Mouse (Mus musculus): ENCODE results near the gene Nudc. TPM values are rescaled to one million over a fixed set of nuclear protein-coding genes. Genes with fewer than 3 reads are reported as not detected.

Gene Nudc
- polyA plus RNA-seq, 1 experiment from 2014 or later = 93.7 TPM

DNA sequence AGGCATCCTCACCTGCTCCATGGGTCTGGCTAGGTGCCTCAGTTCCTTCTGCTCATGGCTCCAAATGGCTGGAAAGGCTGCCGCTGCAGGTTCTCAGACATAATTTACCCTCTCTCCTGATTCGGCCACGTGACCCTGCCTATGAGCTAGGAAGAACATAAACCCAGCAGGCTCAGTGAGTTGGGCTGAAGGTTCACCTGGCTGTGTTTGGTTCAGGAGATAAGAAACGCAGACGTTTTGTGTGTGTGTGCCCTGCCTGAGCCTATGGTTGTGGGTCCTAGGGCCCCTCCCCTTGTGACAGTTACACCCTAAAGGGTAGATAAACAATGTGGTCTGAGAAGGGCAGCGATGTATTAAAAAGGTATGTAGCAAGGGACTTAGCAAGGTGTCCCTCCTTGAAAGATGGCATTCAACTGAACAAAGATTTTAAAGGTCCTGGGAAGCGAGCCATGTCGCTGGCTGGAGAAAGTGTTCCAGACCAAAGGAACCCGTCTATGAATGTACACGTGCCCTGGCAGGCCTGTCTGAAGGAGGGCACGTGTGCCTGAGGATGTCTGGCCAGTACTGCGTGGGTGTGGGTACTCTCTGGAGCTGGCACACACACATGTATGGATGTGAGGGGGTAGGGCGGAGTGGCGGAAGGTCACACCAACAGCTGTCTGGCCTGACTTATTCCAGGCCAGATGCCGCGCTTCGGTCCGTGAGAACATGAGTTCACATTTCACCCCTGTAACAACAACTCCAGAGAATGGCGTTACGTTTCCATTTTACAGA lies 57.0 kb downstream of the Nudc start:
- peaks cover 24% of the 10 kb centered on the region for H3K4me1 ChIP-seq (ENCODE audit: control insufficient read depth, low read depth, low read length)
- no peak overlapping the region for H3K27ac ChIP-seq (ENCODE audit: low read length)
- H3K9ac ChIP-seq (ENCODE audit: low read depth, low read length) = no peak overlapping the region
- peak; percentile 75 for ATAC-seq (ENCODE audit: low read depth)
- no peaks in the 10 kb centered on the region for H3K36me3 ChIP-seq (ENCODE audit: control insufficient read depth, insufficient read depth)
- no peaks in the 10 kb centered on the region for H3K9me3 ChIP-seq (replicated peaks; ENCODE audit: control insufficient read depth, low read length)
- no peak overlapping the region for H3K4me2 ChIP-seq (ENCODE audit: low read depth, low read length)
- no peak overlapping the region for H3K4me3 ChIP-seq (ENCODE audit: low read depth, low read length)
- WGBS (ENCODE audit: insufficient replicate concordance) = 60% methylated on average over 20 of the region's 20 CpGs
- peaks cover 13% of the 10 kb centered on the region for H3K27me3 ChIP-seq (ENCODE audit: control insufficient read depth, insufficient read depth, low read depth, low read length)

- H3K4me3 ChIP-seq (ENCODE audit: low read depth, low read length) = no peak overlapping the region
- H3K9me3 ChIP-seq (replicated peaks; ENCODE audit: control insufficient read depth, low read length) = no peaks in the 10 kb centered on the region
- H3K27ac ChIP-seq (ENCODE audit: low read length) = no peak overlapping the region
- H3K27me3 ChIP-seq (ENCODE audit: control insufficient read depth, insufficient read depth, low read depth, low read length) = peaks cover 23% of the 10 kb centered on the region
- H3K4me2 ChIP-seq (ENCODE audit: low read depth, low read length) = no peak overlapping the region
- H3K36me3 ChIP-seq (ENCODE audit: control insufficient read depth, insufficient read depth) = no peaks in the 10 kb centered on the region
- H3K9ac ChIP-seq (ENCODE audit: low read depth, low read length) = no peak overlapping the region
- no peak for ATAC-seq (ENCODE audit: low read depth)
- H3K4me1 ChIP-seq (ENCODE audit: control insufficient read depth, low read depth, low read length) = peaks cover 19% of the 10 kb centered on the region
- WGBS (ENCODE audit: insufficient replicate concordance) = 84% methylated on average over 26 of the region's 26 CpGs
These were observed 59.0 kb downstream of the Nudc start for GRCm38 (mm10) chr4:133486673-133487357.

- no peaks in the 10 kb centered on the region for H3K9me3 ChIP-seq (replicated peaks; ENCODE audit: control insufficient read depth, low read length)
- 77% methylated on average over 28 of the region's 28 CpGs for WGBS (ENCODE audit: insufficient replicate concordance)
- peaks cover 33% of the 10 kb centered on the region for H3K27me3 ChIP-seq (ENCODE audit: control insufficient read depth, insufficient read depth, low read depth, low read length)
- H3K27ac ChIP-seq (ENCODE audit: low read length) = no peak overlapping the region
- H3K9ac ChIP-seq (ENCODE audit: low read depth, low read length) = no peak overlapping the region
- no peaks in the 10 kb centered on the region for H3K36me3 ChIP-seq (ENCODE audit: control insufficient read depth, insufficient read depth)
- H3K4me2 ChIP-seq (ENCODE audit: low read depth, low read length) = no peak overlapping the region
- peaks cover 16% of the 10 kb centered on the region for H3K4me1 ChIP-seq (ENCODE audit: control insufficient read depth, low read depth, low read length)
- no peak overlapping the region for H3K4me3 ChIP-seq (ENCODE audit: low read depth, low read length)
- ATAC-seq (ENCODE audit: low read depth) = no peak
These were observed 59.9 kb downstream of the Nudc start for GRCm38 (mm10) chr4:133485691-133486425.

DNA sequence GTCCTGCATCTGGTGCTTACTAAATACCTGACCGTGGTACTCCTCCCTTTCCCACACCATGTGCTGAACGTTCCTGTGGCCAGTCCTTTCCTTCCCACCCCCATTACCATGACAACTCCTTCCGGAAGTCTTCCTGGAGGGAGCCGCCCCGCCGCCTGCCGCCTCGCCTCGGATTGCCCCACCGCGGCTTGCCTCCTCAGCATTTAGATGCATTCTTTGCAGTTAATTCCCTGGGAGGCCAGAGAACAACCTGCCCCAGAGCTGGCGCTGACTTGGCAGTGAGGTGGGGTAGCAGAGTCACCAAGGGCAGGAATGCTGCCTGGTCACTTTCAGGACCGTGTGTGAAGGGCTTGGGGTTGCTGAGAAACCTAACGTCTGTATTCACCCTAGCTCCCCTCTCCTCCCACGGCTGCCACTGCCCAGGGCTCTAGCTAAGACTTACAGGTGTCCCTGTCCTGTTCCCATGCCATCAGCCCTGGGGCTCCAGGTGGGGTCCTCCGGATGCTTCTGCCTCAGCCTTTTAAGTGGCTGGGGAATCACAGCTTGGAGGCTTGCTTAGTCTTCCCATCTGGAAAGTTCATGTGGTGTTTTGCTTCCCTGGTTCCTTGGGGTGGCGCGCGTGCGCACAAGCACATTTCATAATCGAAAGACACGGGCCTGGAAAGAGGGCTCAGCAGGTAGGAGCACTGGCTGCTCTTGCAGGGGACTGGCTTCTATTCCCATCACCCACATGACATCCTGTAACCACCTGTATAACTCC lies 61.4 kb downstream of the Nudc start:
- Histone ChIP-seq H3K36me3 (ENCODE audit: control insufficient read depth, insufficient read depth) (no peaks in the 10 kb centered on the region), H3K9ac (ENCODE audit: low read depth, low read length) (no peak overlapping the region), H3K4me1 (ENCODE audit: control insufficient read depth, low read depth, low read length) (peaks cover 21% of the 10 kb centered on the region), H3K4me3 (ENCODE audit: low read depth, low read length) (no peak overlapping the region), H3K4me2 (ENCODE audit: low read depth, low read length) (no peak overlapping the region), H3K9me3 (replicated peaks; ENCODE audit: control insufficient read depth, low read length) (no peaks in the 10 kb centered on the region), H3K27me3 (ENCODE audit: control insufficient read depth, insufficient read depth, low read depth, low read length) (peaks cover 45% of the 10 kb centered on the region), H3K27ac (ENCODE audit: low read length) (no peak overlapping the region)
- WGBS (ENCODE audit: insufficient replicate concordance) = 10% methylated on average over 22 of the region's 22 CpGs
- no peak for ATAC-seq (ENCODE audit: low read depth)

Small RNA genes within 50 kb of the gene (microRNA-seq; reads per million reads assigned to microRNA genes)
- not detected for gene Gm23158

Other genes starting within 250 kb of the Nudc start
- 6.2 and 8.1 TPM in 2 replicates for gene Wdtc1, start 192.5 kb downstream of the Nudc start, polyA plus RNA-seq (2015; fragmentation: Nextera tagmentation; extraction: Ambion mirVana)
- gene Slc9a1, start 176.3 kb downstream of the Nudc start, polyA plus RNA-seq (2015; fragmentation: Nextera tagmentation; extraction: Ambion mirVana) = 2.9 and 3.3 TPM in 2 replicates
- gene Tent5b, start 65.9 kb downstream of the Nudc start, polyA plus RNA-seq (2015; fragmentation: Nextera tagmentation; extraction: Ambion mirVana) = 0.09 and 0.12 TPM in 2 replicates
- not detected in 2 replicates for gene Trnp1, start 47.4 kb downstream of the Nudc start, polyA plus RNA-seq (2015; fragmentation: Nextera tagmentation; extraction: Ambion mirVana)
- gene Kdf1, start 27.0 kb downstream of the Nudc start, polyA plus RNA-seq (2015; fragmentation: Nextera tagmentation; extraction: Ambion mirVana) = 1.4 and 2.6 TPM in 2 replicates
- gene Nr0b2, start 7.4 kb upstream of the Nudc start, polyA plus RNA-seq (2015; fragmentation: Nextera tagmentation; extraction: Ambion mirVana) = 0.49 and 0.90 TPM in 2 replicates
- gene Gpatch3, start 28.7 kb upstream of the Nudc start, polyA plus RNA-seq (2015; fragmentation: Nextera tagmentation; extraction: Ambion mirVana) = 2.9 and 3.2 TPM in 2 replicates
- 6.5 and 8.6 TPM in 2 replicates for gene Gpn2, start 38.4 kb upstream of the Nudc start, polyA plus RNA-seq (2015; fragmentation: Nextera tagmentation; extraction: Ambion mirVana)
- gene Sfn, start 56.2 kb upstream of the Nudc start, polyA plus RNA-seq (2015; fragmentation: Nextera tagmentation; extraction: Ambion mirVana) = 0.27 and 0.61 TPM in 2 replicates
- 0.79 and 1.1 TPM in 2 replicates for gene Zdhhc18, start 104.2 kb upstream of the Nudc start, polyA plus RNA-seq (2015; fragmentation: Nextera tagmentation; extraction: Ambion mirVana)
- 6.0 and 6.7 TPM in 2 replicates for gene Pigv, start 126.7 kb upstream of the Nudc start, polyA plus RNA-seq (2015; fragmentation: Nextera tagmentation; extraction: Ambion mirVana)
- gene Arid1a, start 210.8 kb upstream of the Nudc start, polyA plus RNA-seq (2015; fragmentation: Nextera tagmentation; extraction: Ambion mirVana) = 7.6 and 7.9 TPM in 2 replicates